Mouse (Mus musculus) retina, postnatal 1 day (tissue): Measurements from ENCODE around the gene Rgn.
A peak's percentile ranks its signal among the peaks of the same experiment; 100 is the strongest.

ENCODE experiments used
- DNase-seq: peaks from one replicate; pipeline ENCODE4 v3.0.0-alpha.2; 2012

The Rgn gene

DNA sequence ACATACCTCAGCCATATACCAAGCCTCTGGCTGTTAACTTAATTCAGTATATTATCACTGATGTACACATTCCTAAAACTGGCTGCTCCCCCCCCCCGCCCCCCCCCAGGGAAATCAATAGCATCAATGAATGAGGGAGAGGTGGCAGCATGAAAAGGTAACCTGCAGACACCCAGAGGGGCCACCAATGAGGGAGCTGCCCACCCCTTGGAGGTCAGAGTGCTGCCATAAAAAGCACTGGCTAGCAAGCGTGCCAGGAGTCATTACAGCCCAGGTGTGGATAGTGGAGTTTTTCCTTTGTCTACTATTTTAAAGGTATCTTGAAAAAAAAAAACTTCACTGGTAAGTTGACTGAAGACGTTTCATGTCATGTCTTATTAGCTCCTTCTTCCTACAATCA, at the start of gene Rgn:
TSS of gene Rgn (plus strand) at position 256 of the 400 bp plus-strand sequence.
- no peak for DNase-seq

- no peak for DNase-seq
These were observed 29.2 kb upstream of the Rgn start for GRCm38 (mm10) chrX:20520290-20520939.

- DNase-seq: no peak
These were observed 28.0 kb upstream of the Rgn start for GRCm38 (mm10) chrX:20521578-20521977.

- no peak for DNase-seq
These were observed 17.0 kb upstream of the Rgn start for GRCm38 (mm10) chrX:20532621-20533020.

GRCm38 (mm10) chrX:20543867-20544266, 5.7 kb upstream of the Rgn start:
- DNase-seq: no peak

- no peak for DNase-seq
These were observed 2.0 kb upstream of the Rgn start for GRCm38 (mm10) chrX:20547609-20548008.

GRCm38 (mm10) chrX:20548011-20548879, 1.3 kb upstream of the Rgn start:
- DNase-seq: peak; percentile 34

DNA sequence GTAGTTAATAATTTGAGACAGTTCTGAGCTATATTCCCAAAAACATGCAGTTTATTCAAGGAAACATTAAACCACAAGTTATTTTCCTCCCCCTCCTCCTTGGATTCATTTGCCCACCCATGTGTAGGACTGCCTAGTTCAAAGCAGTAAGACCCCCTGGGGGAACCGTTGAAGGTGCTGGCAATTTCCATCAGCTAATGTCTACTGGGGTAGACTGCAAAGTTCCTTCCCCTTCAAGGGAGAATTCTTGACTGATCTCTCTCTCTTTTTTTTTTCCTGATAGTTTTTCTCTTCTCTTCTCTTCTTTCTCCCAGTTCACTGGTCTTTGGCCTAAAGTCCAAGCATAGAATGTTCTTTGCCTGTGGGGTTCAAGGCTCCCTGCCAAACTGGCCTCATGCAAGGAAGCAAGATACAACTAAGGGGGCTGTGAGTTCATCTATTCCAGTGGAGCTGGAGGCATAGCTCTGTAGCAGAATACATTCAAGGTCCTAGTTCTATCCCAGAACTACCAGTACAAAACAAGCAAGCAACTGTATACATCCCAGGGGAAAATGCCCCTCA, 627 bp upstream of the Rgn start:
- DNase-seq: no peak

DNA sequence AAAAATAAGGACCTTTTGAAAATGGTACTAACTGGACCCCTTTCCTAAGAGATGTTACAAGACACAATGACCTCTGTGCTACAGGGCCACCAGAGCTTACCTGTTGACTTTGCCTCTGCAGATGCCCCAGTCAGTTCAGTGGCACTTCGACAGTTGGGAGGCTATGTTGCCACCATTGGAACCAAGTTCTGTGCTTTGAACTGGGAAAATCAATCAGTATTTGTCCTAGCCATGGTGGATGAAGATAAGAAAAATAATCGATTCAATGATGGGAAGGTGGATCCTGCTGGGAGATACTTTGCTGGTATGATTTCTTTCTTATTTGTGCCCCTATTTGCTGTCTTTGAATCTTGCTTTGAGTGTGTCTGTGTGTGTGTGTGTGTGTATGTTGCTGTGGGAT, 2.6 kb downstream of the Rgn start:
- no peak for DNase-seq

DNA sequence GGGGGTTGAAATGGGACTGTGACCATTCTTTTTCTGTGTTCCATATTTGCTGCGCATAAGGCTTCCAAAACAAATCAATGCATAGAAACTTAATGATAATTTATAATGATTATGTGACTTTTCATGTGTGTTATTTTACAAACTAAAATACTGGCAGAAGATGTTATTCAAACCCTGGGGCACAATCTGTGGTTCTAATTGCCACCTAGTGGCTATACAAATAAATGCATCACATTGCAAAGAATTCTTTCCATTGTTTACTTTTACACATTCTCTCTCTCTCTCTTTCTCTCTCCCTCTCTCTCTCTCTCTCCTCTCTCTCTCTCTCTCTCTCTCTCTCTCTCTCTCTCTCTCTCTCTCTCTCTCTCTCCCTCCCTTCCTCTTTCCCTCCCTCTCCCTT, 12.3 kb downstream of the Rgn start:
- DNase-seq: peak; percentile 19

- DNase-seq: no peak
These were observed 14.4 kb downstream of the Rgn start for GRCm38 (mm10) chrX:20563941-20564340.

DNA sequence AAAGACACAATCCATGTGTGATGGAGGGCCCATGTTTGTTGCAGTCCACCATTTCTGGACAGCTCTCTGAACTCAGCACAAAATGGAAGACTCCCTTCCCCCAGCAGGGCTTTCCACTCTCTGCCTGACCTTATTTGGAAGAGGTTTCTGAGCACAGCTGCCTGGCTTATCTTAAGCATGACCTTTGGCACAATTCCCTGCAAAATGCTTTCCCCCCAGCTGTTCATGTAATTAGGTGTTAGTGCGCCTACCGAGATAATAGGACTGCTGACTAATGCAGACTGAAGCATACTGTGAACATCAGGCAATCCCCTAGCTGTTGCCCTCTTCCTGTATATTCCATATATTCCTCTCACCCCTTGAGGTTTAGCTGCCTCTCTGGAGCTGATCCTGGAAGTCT, 21.4 kb downstream of the Rgn start:
- peak; percentile 59 for DNase-seq

- DNase-seq: peak; percentile 18
These were observed 23.1 kb downstream of the Rgn start for GRCm38 (mm10) chrX:20572683-20573082.

GRCm38 (mm10) chrX:20573927-20574326, 24.3 kb downstream of the Rgn start:
- DNase-seq: no peak

- DNase-seq: peak; percentile 4
These were observed 38.4 kb downstream of the Rgn start for GRCm38 (mm10) chrX:20587968-20588367.

- no peak for DNase-seq
These were observed 58.9 kb downstream of the Rgn start for GRCm38 (mm10) chrX:20608500-20608899.
